Mouse (Mus musculus): Measurements from ENCODE around the gene Slfn3. TPM values are rescaled to one million over a fixed set of nuclear protein-coding genes. Genes with fewer than 3 reads are reported as not detected.

The Slfn3 gene
- polyA plus RNA-seq, 1 experiment from 2014 or later, result 6.1 TPM

Other genes with a start within 250 kb of the Slfn3 start
- gene Slfn5, start 240.0 kb upstream of the Slfn3 start, polyA plus RNA-seq (2015; fragmentation: Nextera tagmentation; extraction: Ambion mirVana), result 8.9 and 10.6 TPM in 2 replicates
- gene Slfn9, start 199.5 kb upstream of the Slfn3 start, polyA plus RNA-seq (2015; fragmentation: Nextera tagmentation; extraction: Ambion mirVana), result 5.8 and 7.7 TPM in 2 replicates
- gene Slfn8, start 170.5 kb upstream of the Slfn3 start, polyA plus RNA-seq (2015; fragmentation: Nextera tagmentation; extraction: Ambion mirVana), result 5.9 and 7.1 TPM in 2 replicates
- gene Slfn2, start 126.2 kb upstream of the Slfn3 start, polyA plus RNA-seq (2015; fragmentation: Nextera tagmentation; extraction: Ambion mirVana), result 129 and 142 TPM in 2 replicates
- gene Slfn1, start 74.5 kb upstream of the Slfn3 start, polyA plus RNA-seq (2015; fragmentation: Nextera tagmentation; extraction: Ambion mirVana), result 3.0 and 4.1 TPM in 2 replicates
- 0.09 and 0.51 TPM in 2 replicates for gene Slfn4, start 16.1 kb upstream of the Slfn3 start, polyA plus RNA-seq (2015; fragmentation: Nextera tagmentation; extraction: Ambion mirVana)
- gene Slfn14, start 95.4 kb downstream of the Slfn3 start, polyA plus RNA-seq (2015; fragmentation: Nextera tagmentation; extraction: Ambion mirVana), result 0.03 TPM in 1 of 2 replicates, not detected in the other
- gene Ap2b1, start 107.7 kb downstream of the Slfn3 start, polyA plus RNA-seq (2015; fragmentation: Nextera tagmentation; extraction: Ambion mirVana), result 31.6 and 34.9 TPM in 2 replicates
- 13.0 and 13.5 TPM in 2 replicates for gene Pex12, start 111.3 kb downstream of the Slfn3 start, polyA plus RNA-seq (2015; fragmentation: Nextera tagmentation; extraction: Ambion mirVana)
- gene Rasl10b, start 217.8 kb downstream of the Slfn3 start, polyA plus RNA-seq (2015; fragmentation: Nextera tagmentation; extraction: Ambion mirVana), result 0.24 and 0.26 TPM in 2 replicates
- gene Gas2l2, start 238.1 kb downstream of the Slfn3 start, polyA plus RNA-seq (2015; fragmentation: Nextera tagmentation; extraction: Ambion mirVana), result 0.12 and 0.21 TPM in 2 replicates
- 2.2 and 2.7 TPM in 2 replicates for gene 1700020L24Rik, start 246.3 kb downstream of the Slfn3 start, polyA plus RNA-seq (2015; fragmentation: Nextera tagmentation; extraction: Ambion mirVana)

All from thymus, postnatal 0 days (tissue).